Mouse (Mus musculus) midbrain, embryonic 14.5 days (tissue): ENCODE data around the gene Ttyh2. TPM values are rescaled to one million over a fixed set of nuclear protein-coding genes. Genes with fewer than 3 reads are reported as not detected.

Experiments used
- ATAC-seq: fragments of 200-750 bp; cut with Nextera tagmentation; 2 replicates; pipeline ENCODE4 v1.8.0; 2017; ENCODE audit warnings: moderate number of reproducible peaks, moderate library complexity; ENCODE audit not compliant: low FRiP score, low TSS enrichment
- DNase-seq: peaks from one replicate; pipeline ENCODE4 v3.0.0-alpha.2; 2015
- H3K27ac ChIP-seq: fragments of 300-500 bp; sonication (generic); replicated peaks from 2 replicates; pipeline ENCODE4 v1.5.1; 2014; ENCODE audit warnings: mild to moderate bottlenecking, low read depth, low read length, moderate library complexity
- H3K27me3 ChIP-seq: fragments of 300-500 bp; sonication (generic); 2 replicates; pipeline ENCODE4 v1.6.1; 2014; ENCODE audit warnings: low read length, control low read depth, mixed read lengths; ENCODE audit not compliant: control insufficient read depth, insufficient read depth
- H3K36me3 ChIP-seq: fragments of 300-500 bp; sonication (generic); 2 replicates; pipeline ENCODE4 v1.6.1; 2014; ENCODE audit warnings: low read length, control low read depth; ENCODE audit not compliant: control insufficient read depth, insufficient read depth
- H3K4me1 ChIP-seq: fragments of 300-500 bp; sonication (generic); 2 replicates; pipeline ENCODE4 v1.6.1; 2014; ENCODE audit warnings: mild to moderate bottlenecking, antibody characterized with exemption, low read length, control low read depth; ENCODE audit not compliant: control insufficient read depth, insufficient read depth
- H3K4me2 ChIP-seq: fragments of 300-500 bp; sonication (generic); 2 replicates; pipeline ENCODE4 v1.6.1; 2014; ENCODE audit warnings: mild to moderate bottlenecking, low read length, moderate library complexity
- H3K4me3 ChIP-seq: fragments of 300-500 bp; sonication (generic); replicated peaks from 2 replicates; pipeline ENCODE4 v1.5.1; 2014; ENCODE audit warnings: low read depth, low read length
- H3K9ac ChIP-seq: fragments of 300-500 bp; sonication (generic); replicated peaks from 2 replicates; pipeline ENCODE4 v1.6.1; 2014; ENCODE audit warnings: mild to moderate bottlenecking, low read length, moderate library complexity
- H3K9me3 ChIP-seq: fragments of 300-500 bp; sonication (generic); 2 replicates; pipeline ENCODE4 v1.6.1; 2016; ENCODE audit warnings: low read length, control low read depth, mixed read lengths; ENCODE audit not compliant: control insufficient read depth
- whole genome bisulfite sequencing: fragments of 180-500 bp; shearing (Covaris S2); extraction: QIAGEN DNeasy Blood & Tissue Kit; methylation state at CpG from one replicate; pipeline ENCODE4 v1.1.7; 2014; 5-methylcytosine and 5-hydroxymethylcytosine counted together
- polyA plus RNA-seq: library from polyadenylated mRNA; unstranded; fragments of >200 nt; fragmentation: Nextera tagmentation; extraction: Ambion mirVana; gene quantifications from 2 replicates; pipeline ENCODE4 v1.2.1, GENCODE M21; 2014

Ttyh2 gene
- polyA plus RNA-seq, 1 experiment from 2014 or later, result 31.0 TPM

GRCm38 (mm10) chr11:114653664-114654063 is 21.6 kb upstream of the Ttyh2 start:
- Histone ChIP-seq H3K36me3 (no peaks in the 10 kb centered on the region), H3K9me3 (no peaks in the 10 kb centered on the region), H3K4me2 (no peak overlapping the region), H3K27ac (no peak overlapping the region), H3K9ac (no peak overlapping the region), H3K4me1 (peaks cover 4% of the 10 kb centered on the region; the same call in 1 of the 2 replicates), H3K4me3 (no peak overlapping the region), H3K27me3 (no peaks in the 10 kb centered on the region)
- no peak for ATAC-seq
- WGBS, result 86% methylated on average over 6 of the region's 6 CpGs
- no peak for DNase-seq

DNA sequence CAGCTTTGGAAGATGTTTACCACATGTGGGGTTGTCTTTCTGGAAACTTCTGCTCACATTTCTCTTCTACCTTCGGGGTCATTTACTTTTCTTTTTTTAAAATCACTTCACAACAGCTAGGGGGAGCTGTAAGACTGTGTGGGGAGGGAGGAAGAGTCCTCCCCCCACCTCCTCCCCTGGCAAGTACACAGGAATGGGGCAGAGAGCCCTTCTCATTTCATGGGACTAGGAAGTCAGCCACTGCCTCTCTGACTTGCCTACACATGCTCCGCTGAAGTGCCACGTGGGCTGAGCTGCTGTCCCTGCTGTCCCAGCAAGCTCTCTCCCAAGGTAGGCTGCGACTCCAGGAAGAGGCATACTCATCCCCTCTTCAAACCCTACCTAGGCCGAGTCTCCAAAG is 20.7 kb upstream of the Ttyh2 start:
- Histone ChIP-seq H3K27ac (no peak overlapping the region), H3K4me1 (peaks cover 4% of the 10 kb centered on the region; the same call in 1 of the 2 replicates), H3K9me3 (no peaks in the 10 kb centered on the region), H3K4me2 (no peak overlapping the region), H3K4me3 (no peak overlapping the region), H3K36me3 (no peaks in the 10 kb centered on the region), H3K27me3 (no peaks in the 10 kb centered on the region), H3K9ac (no peak overlapping the region)
- no peak for ATAC-seq
- WGBS, result 71% methylated on average over 5 of the region's 5 CpGs
- DNase-seq, result no peak

DNA sequence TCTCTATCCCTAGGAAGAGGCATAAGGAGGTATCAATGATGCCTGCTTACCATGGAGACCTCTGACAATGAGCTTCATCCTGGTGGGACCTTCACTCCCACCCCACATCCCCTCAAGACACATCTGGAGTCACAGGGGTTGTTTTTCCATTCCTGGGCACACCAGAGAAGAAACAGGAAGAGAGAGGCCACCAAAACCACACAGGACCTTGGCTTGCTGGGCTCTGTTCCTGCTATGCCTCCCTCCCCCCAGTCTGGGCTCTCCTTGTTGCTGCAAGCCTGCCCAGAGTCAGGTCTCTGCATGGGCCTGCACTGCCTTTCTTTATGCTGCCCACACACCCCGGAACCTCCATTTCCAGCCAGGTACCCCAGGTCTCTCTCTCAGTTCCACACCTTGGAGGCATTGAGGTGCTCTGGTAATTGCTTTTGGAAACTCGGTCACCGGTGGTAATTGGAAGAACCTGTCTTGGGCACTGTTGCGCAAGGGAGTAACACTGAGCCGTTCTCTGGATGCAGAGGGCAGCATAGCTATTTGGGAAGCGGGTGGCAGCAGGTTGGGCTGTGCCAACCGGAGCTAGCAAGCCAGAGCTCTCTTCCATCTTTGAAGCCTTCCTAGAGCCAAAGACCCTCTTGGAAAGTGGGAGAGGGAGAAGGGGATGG is 19.8 kb upstream of the Ttyh2 start:
- no peak for DNase-seq
- Histone ChIP-seq H3K4me1 (peaks cover 4% of the 10 kb centered on the region; the same call in 1 of the 2 replicates), H3K27ac (no peak overlapping the region), H3K36me3 (no peaks in the 10 kb centered on the region), H3K9me3 (no peaks in the 10 kb centered on the region), H3K9ac (no peak overlapping the region), H3K4me2 (no peak overlapping the region), H3K4me3 (no peak overlapping the region), H3K27me3 (no peaks in the 10 kb centered on the region)
- 90% methylated on average over 7 of the region's 7 CpGs for WGBS
- ATAC-seq, result no peak

DNA sequence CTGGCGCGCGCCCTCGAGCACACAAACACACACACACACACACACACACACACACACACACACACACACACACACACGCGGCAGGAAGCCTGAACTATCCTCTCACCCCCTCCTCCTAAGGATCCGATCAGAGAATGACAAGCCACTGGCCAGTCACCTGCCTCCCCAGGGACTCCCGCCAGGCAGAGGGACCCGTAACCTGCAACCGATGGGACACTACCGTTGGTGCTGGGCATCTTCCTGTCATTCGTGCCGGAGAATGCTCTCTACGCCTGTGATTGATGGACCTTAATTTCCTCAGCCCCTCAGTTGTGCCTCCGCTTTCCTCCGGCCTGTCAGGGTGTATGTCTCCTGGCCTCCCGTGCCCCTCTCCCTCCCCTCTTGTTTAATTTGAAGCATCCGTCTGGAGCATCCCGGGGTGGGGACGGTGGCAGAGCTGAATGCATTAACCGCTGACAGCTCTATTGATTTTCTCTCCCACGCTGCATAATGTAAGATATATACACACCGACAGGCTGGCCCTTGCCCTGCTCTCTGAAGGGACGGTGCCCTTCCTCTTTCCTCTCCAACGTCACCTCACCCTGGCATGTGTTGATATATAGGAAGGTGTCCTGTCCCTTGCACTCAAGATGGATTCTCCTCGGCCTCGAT is 18.1 kb upstream of the Ttyh2 start:
- DNase-seq (no peak), ATAC-seq (peak; percentile 37; the same call in 1 of the 2 replicates)
- peak overlapping the region; percentile 65 for H3K27ac ChIP-seq
- no peaks in the 10 kb centered on the region for H3K9me3 ChIP-seq
- H3K4me1 ChIP-seq, result peaks cover 4% of the 10 kb centered on the region; the same call in 1 of the 2 replicates
- H3K4me3 ChIP-seq, result no peak overlapping the region
- H3K27me3 ChIP-seq, result no peaks in the 10 kb centered on the region
- H3K9ac ChIP-seq, result peak overlapping the region; percentile 32; the same call in 1 of the 2 replicates
- peak overlapping the region; percentile 38 for H3K4me2 ChIP-seq
- 40% methylated on average over 27 of the region's 27 CpGs for WGBS
- H3K36me3 ChIP-seq, result no peaks in the 10 kb centered on the region

- H3K4me2 ChIP-seq, result no peak overlapping the region
- 17% methylated on average over 7 of the region's 7 CpGs for WGBS
These were observed 17.5 kb upstream of the Ttyh2 start for GRCm38 (mm10) chr11:114657737-114658136.

GRCm38 (mm10) chr11:114662161-114662560 is 13.1 kb upstream of the Ttyh2 start:
- no peaks in the 10 kb centered on the region for H3K27me3 ChIP-seq
- H3K9me3 ChIP-seq, result no peaks in the 10 kb centered on the region
- no peak overlapping the region for H3K27ac ChIP-seq
- no peak overlapping the region for H3K4me2 ChIP-seq
- H3K4me1 ChIP-seq, result no peaks in the 10 kb centered on the region
- H3K9ac ChIP-seq, result no peak overlapping the region
- H3K36me3 ChIP-seq, result no peaks in the 10 kb centered on the region
- 88% methylated on average over 14 of the region's 14 CpGs for WGBS
- DNase-seq, result no peak
- no peak for ATAC-seq
- no peak overlapping the region for H3K4me3 ChIP-seq

More at GRCm38 (mm10) chr11:114657737-114658136, 17.5 kb upstream of the Ttyh2 start:
- Histone ChIP-seq H3K27ac (peak overlapping the region; percentile 65), H3K4me1 (no peaks in the 10 kb centered on the region), H3K36me3 (no peaks in the 10 kb centered on the region), H3K9me3 (no peaks in the 10 kb centered on the region), H3K4me3 (no peak overlapping the region), H3K27me3 (no peaks in the 10 kb centered on the region), H3K9ac (0 out of 2 replicates have a peak overlapping the region, but pooled peaks have one; percentile 32)
- DNase-seq (peak; percentile 83), ATAC-seq (no peak)

DNA sequence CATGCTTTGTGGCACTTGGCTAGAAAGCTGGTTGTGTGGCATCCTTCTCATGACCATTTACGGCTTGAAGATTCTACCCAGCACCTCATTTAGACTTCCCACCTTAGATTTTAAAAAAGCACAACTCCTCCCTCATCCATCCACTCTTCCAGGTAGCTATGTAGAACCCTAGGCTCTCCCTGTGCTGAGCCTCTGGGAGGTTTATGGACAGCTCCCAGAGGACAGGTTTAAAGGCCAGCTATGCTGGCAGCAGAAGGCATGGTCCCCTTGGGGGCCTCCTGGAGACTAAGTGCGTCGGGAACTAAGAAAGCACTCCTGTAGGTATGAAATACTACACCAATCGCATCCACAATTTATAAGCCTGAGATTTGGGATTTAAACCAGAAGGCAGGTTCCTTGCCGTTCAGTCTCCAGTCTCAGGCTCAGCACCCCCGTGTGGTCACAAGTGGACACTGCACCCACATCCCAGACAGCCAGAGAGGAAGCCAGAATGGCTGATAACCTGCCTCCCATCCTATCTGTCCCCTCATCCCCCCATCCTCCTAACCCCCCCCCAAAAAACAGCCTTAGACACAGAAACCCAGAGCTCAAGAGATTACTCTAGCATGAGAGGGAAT is 12.4 kb upstream of the Ttyh2 start:
- H3K27me3 ChIP-seq, result no peaks in the 10 kb centered on the region
- no peaks in the 10 kb centered on the region for H3K36me3 ChIP-seq
- 37% methylated on average over 6 of the region's 6 CpGs for WGBS
- no peaks in the 10 kb centered on the region for H3K9me3 ChIP-seq
- ATAC-seq (no peak), DNase-seq (peak; percentile 82)
- H3K4me3 ChIP-seq, result no peak overlapping the region
- no peak overlapping the region for H3K4me2 ChIP-seq
- no peak overlapping the region for H3K9ac ChIP-seq
- no peak overlapping the region for H3K27ac ChIP-seq
- H3K4me1 ChIP-seq, result no peaks in the 10 kb centered on the region

DNA sequence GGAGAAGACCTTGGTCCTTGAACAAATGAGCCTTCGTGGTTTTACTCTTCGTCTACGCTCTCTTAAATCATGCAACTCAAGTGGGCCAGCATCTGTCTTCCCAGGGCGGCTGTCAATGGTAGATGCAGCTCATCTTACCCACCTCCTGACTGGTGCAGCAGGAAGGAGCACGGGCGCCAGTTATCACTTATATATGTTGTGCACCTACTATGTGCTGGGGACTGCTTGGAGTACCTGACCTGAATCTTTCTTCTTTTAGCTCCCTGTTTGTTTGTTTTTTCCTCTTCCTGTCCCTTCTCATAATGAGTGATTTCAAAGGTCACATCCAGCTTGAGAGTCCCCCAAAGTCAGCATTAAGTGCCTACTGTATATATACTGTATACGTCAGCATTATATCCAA is 11.1 kb upstream of the Ttyh2 start:
- Histone ChIP-seq H3K4me1 (no peaks in the 10 kb centered on the region), H3K36me3 (no peaks in the 10 kb centered on the region), H3K9ac (no peak overlapping the region), H3K9me3 (no peaks in the 10 kb centered on the region), H3K4me3 (no peak overlapping the region), H3K27ac (no peak overlapping the region), H3K27me3 (no peaks in the 10 kb centered on the region), H3K4me2 (no peak overlapping the region)
- DNase-seq (no peak), ATAC-seq (no peak)
- 87% methylated on average over 7 of the region's 7 CpGs for WGBS
